Mouse (Mus musculus): ENCODE results near the gene Mat1a.

The Mat1a gene

DNA sequence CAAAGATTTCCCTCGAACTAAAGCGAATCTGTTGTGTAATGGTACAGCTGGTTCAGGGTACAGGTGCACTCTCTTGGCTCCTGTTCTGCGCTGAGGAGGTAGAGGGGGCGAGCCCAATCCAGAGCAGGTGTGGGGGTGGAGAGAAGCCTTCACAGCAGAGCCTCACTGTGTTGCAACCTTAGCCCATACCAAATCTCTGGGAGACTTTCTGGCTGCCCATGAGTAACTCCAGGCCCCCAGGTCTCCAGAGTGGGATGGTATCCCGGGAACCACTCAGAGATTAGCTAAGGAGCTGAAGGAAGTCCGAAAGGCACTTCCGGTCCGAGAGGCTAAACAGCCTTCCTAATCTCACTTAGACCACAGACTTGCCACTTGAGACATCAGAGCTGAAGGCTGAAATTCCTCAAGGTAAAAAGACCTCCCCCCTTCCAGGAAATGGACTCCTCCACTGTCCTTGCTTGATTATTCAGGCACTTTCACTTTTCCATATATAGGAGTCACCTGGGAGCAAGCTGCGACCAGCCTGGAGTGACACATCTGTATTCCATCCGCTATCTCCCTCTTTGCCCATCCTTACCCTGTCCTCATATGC is at the start of gene Mat1a:
Gene Mat1a, plus strand, starts transcription at position 183 of the 592 bp plus-strand sequence.
- no peak for DNase-seq

DNA sequence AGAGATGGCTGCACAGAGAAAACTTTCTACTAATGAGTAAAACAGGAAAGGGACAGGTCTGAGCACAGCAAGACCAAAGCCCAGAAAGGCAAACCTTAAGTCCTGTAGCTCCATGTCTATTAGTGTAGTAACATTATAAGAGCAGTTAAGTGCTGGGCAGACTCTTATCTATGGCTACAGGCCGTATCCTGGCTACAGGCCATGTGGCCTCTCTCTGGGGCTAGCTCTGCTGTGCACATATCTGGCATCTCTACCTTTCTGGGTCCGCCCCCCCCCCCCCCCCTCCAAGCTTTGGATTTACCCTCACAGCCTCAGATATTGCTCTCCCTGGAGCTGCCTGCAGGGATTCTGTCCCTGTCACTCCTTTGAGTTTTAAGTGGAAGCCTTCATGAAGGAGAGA is 39.7 kb upstream of the Mat1a start:
- DNase-seq = no peak

DNA sequence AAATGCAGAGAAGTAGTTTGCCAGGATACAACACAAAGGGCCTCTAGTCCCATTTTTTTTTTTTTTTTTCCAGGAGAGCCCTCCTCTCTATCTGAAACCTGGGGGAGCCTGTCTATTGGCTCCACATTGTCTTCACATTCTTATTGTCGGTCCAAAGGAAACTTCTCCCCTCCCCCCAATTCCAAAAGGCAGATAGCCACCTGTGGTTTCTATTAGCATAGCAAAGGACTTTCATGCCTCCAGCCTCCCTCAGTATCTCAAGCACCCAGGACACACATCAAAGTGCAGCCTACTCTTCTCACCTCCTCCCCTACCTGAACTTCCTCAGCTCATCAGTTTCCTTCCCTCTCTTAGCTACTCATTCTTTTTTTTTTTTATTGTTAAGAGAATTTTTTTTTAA is 38.4 kb upstream of the Mat1a start:
- DNase-seq = no peak

DNA sequence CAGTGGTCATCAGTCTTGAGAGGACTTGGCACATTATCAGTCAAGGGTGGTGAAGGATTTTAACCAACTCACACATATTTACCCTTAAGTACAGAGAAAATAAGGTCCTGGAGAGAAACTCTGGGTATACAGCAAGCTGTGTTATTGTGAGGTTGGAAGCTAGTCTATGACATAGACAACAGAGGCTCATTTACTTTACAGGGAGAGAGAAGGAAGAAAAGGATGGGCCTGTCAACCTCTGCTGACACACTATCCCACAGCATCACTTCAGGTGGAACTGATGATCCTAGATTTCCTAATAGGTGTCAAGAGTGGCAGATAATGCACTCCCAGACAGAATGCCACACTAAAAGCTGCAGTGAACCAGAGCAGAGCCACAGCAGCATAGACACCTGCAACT is 35.7 kb upstream of the Mat1a start, which contains the start of gene Dydc2:
Gene Dydc2, minus strand, starts transcription at position 101 of the 400 bp plus-strand sequence.
- no peak for DNase-seq

DNA sequence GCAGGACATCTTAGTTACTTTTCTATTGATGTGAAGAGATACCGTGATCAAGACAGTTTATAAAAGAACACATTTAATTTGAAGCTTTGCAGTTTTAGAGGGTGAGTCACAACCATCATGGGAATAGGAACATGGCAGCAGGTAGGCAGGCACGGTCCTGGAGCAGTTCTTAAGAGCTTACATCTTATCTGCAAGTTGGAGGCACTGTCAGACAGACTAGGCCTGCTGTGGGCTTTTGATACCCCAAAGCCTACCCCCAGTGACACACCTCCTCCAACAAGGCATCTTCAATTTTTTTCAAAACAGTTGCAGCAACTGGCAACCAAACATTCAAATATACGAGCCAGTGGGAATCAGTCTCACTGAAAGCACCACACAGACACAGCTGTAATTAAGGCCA is 34.5 kb upstream of the Mat1a start:
- no peak for DNase-seq

DNA sequence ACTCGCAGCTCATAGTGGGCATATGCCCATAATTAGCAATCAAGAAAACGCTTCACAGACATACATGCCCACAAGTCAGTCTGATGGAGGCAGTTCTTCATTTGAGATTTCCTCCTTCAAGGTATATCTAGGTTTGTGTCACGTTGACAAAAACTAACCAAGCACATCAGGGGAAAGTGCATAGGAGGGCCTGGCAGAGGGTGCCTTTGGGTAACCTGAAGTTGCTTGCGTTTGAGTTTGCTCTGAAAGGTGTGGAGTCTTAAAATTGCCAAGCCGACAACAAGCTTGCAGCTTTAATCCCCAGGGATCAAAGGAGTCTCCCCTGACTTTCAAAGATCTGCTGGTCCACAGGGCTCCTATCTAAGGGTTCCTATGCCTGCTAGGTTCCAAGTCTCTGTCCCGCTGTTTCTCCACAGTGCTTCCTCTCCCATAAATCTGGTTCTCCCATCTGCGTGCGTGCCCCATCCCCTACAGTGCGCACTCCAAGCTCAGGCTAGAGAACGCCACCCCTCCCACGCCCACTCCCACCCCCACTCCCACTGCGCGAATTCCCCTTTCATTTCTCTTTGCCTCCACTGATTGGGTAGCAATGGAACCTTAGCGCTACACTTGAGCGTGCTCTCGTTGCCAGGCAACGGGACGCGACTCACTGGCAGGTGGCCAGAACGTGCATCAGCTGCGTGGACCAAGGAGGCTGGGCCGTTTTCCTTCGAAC is 32.4 kb upstream of the Mat1a start, which contains the start of gene Dydc1:
Gene Dydc1, plus strand, starts transcription at position 683 of the 715 bp plus-strand sequence.
- peak; percentile 71 for DNase-seq

DNA sequence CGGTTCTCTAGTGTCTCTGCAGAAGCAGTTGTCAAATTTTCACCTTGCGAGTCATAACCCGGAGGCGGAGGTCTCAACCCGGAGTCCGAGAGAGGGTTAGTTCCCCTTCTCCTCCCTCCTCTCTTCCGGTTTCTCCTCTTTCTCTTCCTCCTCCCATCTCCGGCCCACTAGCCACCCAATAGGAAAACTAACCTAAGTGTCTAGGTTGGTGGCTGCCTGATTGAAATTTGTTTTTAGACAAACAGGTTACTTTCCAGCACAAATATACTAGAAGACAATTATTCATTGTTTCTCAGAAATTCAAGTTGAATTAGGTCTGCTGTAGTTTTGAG is 31.9 kb upstream of the Mat1a start:
- DNase-seq = no peak

DNA sequence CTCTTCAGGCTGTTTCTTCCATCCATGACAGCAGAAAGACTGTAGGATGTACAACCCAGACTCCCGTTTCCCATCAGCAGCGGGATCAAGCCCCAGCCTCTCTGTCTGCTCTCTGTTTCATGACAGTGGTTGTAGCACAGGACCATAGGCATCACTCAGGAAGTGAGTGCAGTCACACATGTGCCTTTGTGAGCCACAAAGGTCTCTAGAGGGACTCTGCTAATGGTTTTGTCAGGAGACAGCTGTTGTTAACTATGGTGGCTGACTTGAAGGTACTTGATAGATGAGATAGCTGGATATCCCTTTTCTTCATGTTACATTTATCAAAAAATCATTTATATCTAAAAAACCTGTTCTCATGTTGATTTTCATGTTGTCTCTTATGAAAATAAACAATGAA is 22.4 kb upstream of the Mat1a start:
- no peak for DNase-seq

DNA sequence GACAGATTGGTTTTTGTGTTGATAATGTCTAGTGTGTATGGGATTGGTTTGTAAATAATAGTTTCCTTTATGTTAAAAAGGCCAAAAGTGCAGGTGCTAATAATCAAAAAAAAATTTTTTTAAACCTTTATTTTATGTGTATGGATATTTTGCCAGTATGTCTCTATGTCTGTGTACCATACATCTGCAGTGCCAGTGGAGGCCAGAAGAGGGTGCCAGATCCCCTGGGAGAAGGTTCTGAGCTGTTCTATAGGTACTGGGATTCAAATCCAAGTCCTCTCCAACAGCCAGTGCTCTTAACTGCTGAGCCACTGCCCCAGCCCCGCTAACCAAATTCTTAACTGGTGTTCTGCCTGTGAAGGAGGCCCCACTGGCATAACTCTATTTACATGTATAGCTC is 17.3 kb upstream of the Mat1a start:
- no peak for DNase-seq

DNA sequence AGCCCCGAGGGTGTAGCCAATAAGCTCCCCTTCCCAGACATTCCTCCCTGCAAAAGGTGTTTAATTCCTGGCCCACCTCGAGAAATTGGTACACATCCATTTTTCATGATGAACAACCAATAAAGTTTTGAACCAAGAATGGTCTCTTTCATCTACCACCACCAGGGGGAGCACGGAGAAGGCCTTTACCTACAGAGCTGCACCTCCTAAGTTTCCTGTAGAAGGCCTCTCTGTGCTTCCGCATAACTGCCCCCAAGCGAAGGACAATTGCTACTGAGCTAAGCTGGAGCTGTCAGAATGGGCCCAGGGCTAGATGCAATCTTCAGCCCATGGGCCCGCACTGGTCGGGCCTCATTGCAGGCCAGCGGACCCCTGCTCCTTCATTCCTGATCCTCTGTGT is 14.1 kb upstream of the Mat1a start:
- DNase-seq = peak; percentile 12

DNA sequence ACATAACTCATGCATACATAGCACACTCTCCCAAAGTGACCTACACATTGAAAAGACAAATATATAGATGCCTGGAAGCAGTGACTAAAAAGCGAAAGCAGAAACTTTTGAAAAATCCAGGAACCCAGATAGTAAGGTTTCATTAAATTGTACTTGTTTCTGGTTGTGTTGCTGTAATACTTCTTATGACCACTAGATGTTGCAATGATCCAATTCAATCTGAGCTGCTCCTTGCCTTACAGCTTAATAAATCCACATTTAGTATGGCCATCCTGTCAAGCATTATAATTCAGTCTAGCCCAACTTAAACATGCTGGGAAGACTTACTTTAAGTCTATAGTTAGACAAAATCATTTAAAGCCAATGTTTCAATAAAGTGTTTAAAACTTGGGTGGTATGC is 10.7 kb upstream of the Mat1a start:
- no peak for DNase-seq

DNA sequence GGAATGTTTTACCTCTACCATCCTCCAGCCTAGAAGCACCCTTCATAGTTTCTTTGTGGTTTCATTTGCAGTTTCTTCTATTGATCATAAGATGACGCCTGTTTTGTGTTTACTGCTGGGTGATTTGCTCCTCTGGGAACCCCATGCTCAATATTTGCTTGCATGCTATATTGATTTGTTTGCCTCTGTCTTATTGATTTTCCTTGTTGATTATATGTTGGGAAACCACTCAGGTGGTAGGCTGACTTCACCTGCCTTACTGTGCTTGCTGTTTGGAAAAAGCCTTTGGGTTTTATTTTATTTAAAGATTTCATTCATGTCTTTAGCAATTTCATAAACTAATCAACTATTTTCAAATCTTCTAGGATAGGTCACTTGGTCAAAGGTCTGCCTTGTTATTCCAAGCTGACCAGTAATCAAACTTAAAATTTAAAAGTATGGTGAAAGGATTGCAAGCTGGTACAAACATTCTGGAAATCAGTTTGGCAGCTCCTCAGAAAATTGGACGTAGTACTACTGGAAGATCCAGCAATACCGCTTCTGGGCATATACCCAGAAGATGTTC is 8.5 kb upstream of the Mat1a start:
- no peak for DNase-seq

DNA sequence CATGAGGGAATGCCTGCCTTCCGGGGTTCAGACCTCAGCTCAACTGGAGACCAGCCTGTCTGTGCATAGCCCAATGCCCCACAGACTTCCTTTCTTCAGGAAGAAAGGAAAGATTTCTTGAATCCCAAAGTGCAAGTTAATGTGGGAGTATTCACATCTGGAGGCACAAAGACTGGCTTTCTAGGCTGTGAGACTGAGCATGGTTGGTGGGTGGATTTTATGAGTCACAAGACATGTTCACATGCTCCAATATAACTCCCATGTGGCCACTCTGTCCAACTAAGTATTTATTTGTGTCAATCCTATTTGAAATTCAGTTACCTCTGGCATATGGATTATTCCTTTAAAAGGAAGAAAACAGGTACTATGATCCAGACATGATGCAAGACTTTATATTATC is 6.1 kb upstream of the Mat1a start:
- DNase-seq = no peak

DNA sequence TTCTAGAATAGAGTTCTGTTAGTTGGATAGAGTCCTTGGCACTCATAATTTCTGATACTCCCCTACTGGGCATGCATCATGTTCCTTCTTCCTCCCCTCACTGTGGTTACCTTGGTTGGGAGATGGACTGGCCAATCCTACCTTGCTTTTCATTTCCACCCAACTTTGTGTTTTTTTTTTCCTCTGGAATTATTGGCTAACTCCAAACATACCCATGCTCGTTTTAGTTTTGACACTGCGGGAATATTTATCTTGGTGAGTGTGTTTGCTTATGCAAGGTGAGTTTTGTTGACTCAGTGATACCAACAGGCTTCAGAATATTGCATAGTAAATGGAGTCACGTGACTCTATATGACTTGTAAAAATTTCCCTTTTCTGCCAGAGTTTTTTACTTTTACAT is 4.1 kb upstream of the Mat1a start:
- DNase-seq = no peak

DNA sequence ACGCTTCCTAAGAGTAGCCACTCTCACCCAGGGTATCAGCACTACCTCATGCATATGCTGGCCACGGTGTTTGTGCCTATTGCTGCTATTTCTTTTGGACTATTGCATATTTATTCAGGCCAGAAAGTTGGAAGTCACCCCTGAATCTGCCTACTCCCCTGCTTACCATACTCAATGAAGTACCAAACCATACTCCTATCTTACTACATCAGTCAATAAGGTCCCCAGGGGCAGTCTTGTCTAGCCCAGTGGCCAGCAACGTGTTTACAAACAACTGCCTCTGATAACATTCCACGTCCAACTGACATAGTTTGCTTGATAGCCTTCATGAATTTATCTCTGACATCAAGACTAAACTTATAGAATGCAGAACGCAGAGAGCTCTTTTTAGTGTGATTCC is 3.6 kb upstream of the Mat1a start:
- no peak for DNase-seq

DNA sequence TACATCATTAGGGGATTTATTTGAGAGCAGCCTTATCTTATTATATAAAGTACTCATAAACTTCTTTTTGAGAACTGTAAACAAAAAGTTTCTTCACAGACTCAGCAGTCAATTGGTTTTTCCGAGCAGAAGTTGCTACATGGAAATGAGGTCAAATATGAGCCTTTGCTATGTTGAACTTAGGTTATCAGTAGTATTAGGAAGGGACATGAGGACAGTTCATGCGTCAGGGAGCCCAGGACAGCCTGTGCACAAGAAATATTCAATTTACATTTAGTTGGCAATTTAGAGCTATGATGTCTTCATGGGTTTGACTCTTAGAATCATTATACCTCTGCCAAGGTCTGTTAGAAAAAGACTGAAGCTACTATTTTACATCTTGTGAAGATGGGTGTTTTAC is 2.6 kb upstream of the Mat1a start:
- DNase-seq = no peak

DNA sequence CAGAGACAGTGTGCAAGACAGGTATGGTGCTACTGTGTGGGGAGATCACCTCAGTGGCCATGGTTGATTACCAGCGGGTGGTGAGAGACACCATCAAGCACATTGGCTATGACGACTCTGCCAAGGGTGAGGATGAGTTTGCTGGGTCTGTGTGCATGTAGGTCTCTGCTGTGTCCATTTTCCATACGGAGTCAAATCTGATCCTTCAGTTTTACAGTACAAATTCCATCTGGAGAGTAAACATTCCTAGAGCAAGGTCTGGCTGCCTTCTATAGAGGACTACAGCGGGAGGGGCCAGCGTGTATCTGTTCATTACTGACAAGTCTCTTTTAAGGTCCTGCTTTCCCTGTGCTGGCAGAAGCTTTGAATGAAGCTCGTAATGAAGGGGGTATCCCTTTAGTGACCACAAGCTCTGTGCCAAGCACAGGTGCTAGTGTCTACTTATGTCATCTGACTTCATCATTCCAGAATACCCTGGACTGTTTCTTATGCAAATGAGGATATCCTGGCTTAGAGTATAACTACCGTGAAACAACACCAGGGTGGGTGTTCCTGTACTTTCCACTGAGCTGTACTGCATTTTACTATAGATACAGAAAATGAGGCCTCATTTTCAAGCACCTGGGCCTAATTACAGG is 6.3 kb downstream of the Mat1a start:
- no peak for DNase-seq

DNA sequence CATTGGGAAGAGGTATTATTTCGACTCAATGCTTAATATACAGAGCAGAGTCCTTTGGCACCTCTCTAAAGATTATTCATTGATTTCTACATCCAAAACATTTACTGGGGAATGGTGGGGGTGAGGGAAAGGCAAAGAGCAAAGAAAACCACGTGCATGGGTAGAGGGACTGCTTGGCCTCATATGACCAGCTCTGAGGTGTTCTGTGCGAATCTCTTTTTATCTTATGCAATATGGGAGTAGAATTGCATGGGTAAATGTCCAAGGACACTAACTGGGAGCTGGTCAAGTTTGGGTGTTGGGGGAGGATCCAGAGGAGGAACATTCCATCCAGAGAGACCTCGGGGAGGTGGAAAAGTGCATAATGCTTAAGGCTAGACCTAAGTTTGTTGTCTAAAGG is 8.1 kb downstream of the Mat1a start:
- no peak for DNase-seq

DNA sequence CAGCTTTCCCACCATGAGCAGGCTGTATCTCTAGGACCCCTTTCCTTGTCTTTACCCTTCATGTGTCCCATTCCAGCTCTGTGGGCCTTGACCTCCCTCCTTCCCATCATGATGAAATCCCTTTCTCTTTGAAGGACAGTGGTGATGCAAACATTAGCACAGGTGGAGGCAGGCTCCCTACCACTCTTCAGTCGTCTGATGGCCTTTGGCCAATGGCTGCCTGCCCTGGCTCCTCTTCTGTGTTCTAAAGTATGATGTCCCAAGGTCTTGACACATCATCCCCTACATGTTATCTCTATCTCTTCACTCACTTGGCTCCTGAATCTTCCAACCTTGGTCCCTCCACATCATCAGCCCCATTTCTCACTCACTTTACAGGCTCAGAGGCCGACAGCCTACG is 11.4 kb downstream of the Mat1a start:
- no peak for DNase-seq

DNA sequence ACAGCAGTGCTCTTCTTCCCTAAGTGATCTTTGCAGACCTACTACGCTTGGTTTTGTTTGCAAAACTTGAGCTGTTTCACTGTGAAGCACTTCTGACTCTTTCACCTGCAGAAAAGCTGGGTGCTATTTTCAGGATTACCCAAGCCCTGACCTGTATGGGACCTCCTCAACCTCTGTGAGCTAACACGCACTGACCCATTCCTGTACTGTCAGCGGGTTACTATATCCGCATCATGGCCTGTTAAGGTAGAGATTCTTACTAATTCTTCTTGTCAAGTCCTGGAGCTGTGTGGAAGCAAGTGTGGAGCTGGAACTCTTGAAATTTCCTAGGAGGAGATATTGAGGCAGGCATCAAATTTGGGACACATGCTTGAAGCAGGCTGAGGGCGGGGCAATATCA is 19.8 kb downstream of the Mat1a start:
- DNase-seq = no peak

DNA sequence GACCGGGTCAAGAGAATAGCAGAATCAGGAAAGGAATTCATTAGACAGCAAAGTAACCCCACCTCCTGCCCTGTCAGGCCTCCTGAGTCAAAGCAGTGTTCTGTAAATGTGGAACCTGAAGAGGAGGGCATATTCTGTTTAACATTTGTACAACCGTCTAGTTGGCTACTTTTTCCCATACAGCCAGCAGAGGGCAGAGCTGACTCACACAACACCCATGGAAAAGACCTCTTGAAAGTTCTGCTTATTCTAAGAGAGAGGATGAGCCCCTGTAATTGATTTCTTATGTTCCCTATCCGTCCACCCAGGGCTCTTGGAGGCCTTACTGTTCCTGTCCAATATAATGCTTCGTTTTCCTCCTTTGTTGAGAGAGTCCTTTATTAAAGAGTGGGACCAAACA is 23.2 kb downstream of the Mat1a start:
- DNase-seq = peak; percentile 27

DNA sequence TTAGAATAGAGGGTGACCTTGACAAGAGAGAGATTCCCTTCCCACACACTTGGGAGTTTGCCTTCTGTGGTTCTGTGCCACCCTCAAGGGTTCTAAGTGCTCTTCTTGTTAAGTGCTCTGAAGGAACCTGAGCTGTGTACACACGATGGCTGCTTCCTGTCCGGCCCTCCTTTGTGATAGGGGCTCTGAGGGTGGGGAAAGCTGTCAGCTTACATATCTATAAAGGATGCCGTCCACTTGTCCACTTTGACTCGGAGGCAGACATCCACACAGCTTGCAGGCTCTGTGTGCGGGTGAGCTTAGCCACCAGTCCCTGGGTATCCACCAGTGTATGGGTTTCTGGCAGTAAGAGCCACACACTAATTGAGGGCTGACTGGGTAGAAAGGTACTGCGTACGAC is 26.7 kb downstream of the Mat1a start, which contains the start of gene Sftpa1:
Gene Sftpa1, plus strand, starts transcription at position 243 of the 400 bp plus-strand sequence.
- DNase-seq = no peak

DNA sequence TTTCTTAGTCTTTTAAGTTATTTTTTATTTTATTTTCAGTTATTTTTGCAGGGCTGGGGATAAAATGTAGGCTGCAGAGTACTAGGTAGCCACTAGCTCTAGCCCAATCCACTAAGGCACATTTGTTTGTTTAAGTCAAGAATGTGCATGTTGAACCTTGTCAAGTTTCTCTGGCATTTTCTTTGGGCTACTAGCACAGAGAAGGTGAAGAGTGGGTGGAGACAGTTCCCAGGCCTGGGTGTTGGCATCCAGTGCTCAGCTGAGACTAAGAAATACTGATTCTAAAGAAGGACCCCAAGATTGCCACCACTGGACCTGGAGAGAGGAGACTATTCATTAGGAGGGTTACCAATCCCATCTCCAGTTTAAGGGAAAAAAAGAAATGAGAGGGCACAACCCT is 32.2 kb downstream of the Mat1a start:
- no peak for DNase-seq

DNA sequence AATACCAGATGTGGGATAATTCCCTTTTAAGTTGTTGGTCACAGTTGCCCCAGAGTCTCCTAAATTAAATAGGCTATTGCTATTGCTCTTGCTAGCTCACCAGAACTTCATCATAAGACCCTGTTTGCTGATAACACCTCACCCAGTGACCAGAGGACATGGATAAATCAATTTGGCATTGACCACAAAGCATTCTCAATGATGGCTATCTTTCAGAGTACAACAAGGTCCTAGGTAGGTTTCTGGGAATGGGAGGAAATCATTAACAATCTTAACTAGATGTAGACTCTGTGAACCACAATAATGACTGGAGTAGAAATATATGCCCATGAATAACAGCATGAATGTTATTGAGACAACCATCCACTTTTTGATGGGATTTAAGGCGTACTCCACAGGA is 35.9 kb downstream of the Mat1a start:
- no peak for DNase-seq

Data from kidney, postnatal 14 days (tissue).